Mouse (Mus musculus) CH12.LX (cell line): Measurements from ENCODE around the gene Miox.

Experiments used
- BHLHE40 ChIP-seq: IDR thresholded peaks from 2 replicates; pipeline ENCODE4 v1.6.1; 2011; ENCODE audit warnings: mild to moderate bottlenecking, low read depth, low read length, improper control_type of control experiment
- EP300 ChIP-seq: IDR thresholded peaks from 2 replicates; pipeline ENCODE4 v1.6.1; 2011; ENCODE audit warnings: low read length, improper control_type of control experiment
- MYC ChIP-seq: IDR thresholded peaks from 2 replicates; pipeline ENCODE4 v1.6.1; 2011; ENCODE audit warnings: low read depth, mild to moderate bottlenecking, improper control_type of control experiment, low read length
- POLR2A ChIP-seq: IDR thresholded peaks from 2 replicates; pipeline ENCODE4 v1.6.1; 2011; ENCODE audit warnings: low read depth, mild to moderate bottlenecking, improper control_type of control experiment, low read length
- POLR2AphosphoS2 ChIP-seq: IDR thresholded peaks from 2 replicates; pipeline ENCODE4 v1.6.1; 2011; ENCODE audit warnings: low read depth, low read length, improper control_type of control experiment
- SMC3 ChIP-seq: IDR thresholded peaks from 2 replicates; pipeline ENCODE4 v1.6.1; 2011; ENCODE audit warnings: low read depth, low read length, improper control_type of control experiment

- TF ChIP-seq MYC (no peak), SMC3 (no peak), POLR2AphosphoS2 (no peak), POLR2A (no peak), BHLHE40 (no peak), EP300 (no peak)
Observed at GRCm38 (mm10) chr15:89358784-89359183, 24.6 kb downstream of the Miox start.
